Mouse (Mus musculus) midbrain, embryonic 14.5 days (tissue): ENCODE results near the gene Rgs8. TPM values are rescaled to one million over a fixed set of nuclear protein-coding genes. Genes with fewer than 3 reads are reported as not detected.
A peak's percentile ranks its signal among the peaks of the same experiment; 100 is the strongest.

ENCODE experiments used
- ATAC-seq: fragments of 200-750 bp; cut with Nextera tagmentation; 2 replicates; pipeline ENCODE4 v1.8.0; 2017; ENCODE audit warnings: moderate number of reproducible peaks, moderate library complexity; ENCODE audit not compliant: low FRiP score, low TSS enrichment
- DNase-seq: peaks from one replicate; pipeline ENCODE4 v3.0.0-alpha.2; 2015
- H3K27ac ChIP-seq: fragments of 300-500 bp; sonication (generic); replicated peaks from 2 replicates; pipeline ENCODE4 v1.5.1; 2014; ENCODE audit warnings: mild to moderate bottlenecking, low read depth, low read length, moderate library complexity
- H3K27me3 ChIP-seq: fragments of 300-500 bp; sonication (generic); 2 replicates; pipeline ENCODE4 v1.6.1; 2014; ENCODE audit warnings: low read length, control low read depth, mixed read lengths; ENCODE audit not compliant: control insufficient read depth, insufficient read depth
- H3K36me3 ChIP-seq: fragments of 300-500 bp; sonication (generic); 2 replicates; pipeline ENCODE4 v1.6.1; 2014; ENCODE audit warnings: low read length, control low read depth; ENCODE audit not compliant: control insufficient read depth, insufficient read depth
- H3K4me1 ChIP-seq: fragments of 300-500 bp; sonication (generic); 2 replicates; pipeline ENCODE4 v1.6.1; 2014; ENCODE audit warnings: mild to moderate bottlenecking, antibody characterized with exemption, low read length, control low read depth; ENCODE audit not compliant: control insufficient read depth, insufficient read depth
- H3K4me2 ChIP-seq: fragments of 300-500 bp; sonication (generic); 2 replicates; pipeline ENCODE4 v1.6.1; 2014; ENCODE audit warnings: mild to moderate bottlenecking, low read length, moderate library complexity
- H3K4me3 ChIP-seq: fragments of 300-500 bp; sonication (generic); replicated peaks from 2 replicates; pipeline ENCODE4 v1.5.1; 2014; ENCODE audit warnings: low read depth, low read length
- H3K9ac ChIP-seq: fragments of 300-500 bp; sonication (generic); replicated peaks from 2 replicates; pipeline ENCODE4 v1.6.1; 2014; ENCODE audit warnings: mild to moderate bottlenecking, low read length, moderate library complexity
- H3K9me3 ChIP-seq: fragments of 300-500 bp; sonication (generic); 2 replicates; pipeline ENCODE4 v1.6.1; 2016; ENCODE audit warnings: low read length, control low read depth, mixed read lengths; ENCODE audit not compliant: control insufficient read depth
- WGBS: fragments of 180-500 bp; shearing (Covaris S2); extraction: QIAGEN DNeasy Blood & Tissue Kit; methylation state at CpG from one replicate; pipeline ENCODE4 v1.1.7; 2014; 5-methylcytosine and 5-hydroxymethylcytosine counted together
- polyA plus RNA-seq: library from polyadenylated mRNA; unstranded; fragments of >200 nt; fragmentation: Nextera tagmentation; extraction: Ambion mirVana; gene quantifications from 2 replicates; pipeline ENCODE4 v1.2.1, GENCODE M21; 2014

Rgs8 gene
- polyA plus RNA-seq, 1 experiment from 2014 or later, result 30.4 TPM

DNA sequence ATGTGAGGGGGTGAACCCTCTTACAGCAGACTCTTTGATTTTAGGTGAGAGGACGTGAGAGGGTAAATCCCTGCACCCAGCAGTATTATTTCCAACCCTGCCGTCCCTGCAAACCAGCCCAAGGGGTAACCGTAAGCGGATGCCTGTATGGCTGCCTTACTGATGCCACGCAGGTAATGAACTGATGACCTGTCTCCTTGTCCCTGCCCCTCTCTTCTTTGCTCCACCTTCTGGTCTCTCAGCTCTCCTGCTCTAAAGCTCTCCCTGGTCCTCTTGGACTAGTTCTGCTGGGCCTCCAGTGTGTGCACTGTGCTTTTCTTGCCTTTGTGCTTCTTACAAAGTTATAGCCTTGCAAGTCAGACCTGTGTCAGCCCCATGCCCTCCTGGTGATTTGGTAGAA lies 15.0 kb downstream of the Rgs8 start:
- ATAC-seq, result no peak
- peaks cover 52% of the 10 kb centered on the region for H3K4me1 ChIP-seq
- 79% methylated on average over 5 of the region's 5 CpGs for WGBS
- H3K4me2 ChIP-seq, result peak overlapping the region; percentile 45
- DNase-seq, result no peak
- H3K27ac ChIP-seq, result no peak overlapping the region
- H3K9me3 ChIP-seq, result no peaks in the 10 kb centered on the region
- H3K9ac ChIP-seq, result no peak overlapping the region
- H3K27me3 ChIP-seq, result no peaks in the 10 kb centered on the region
- H3K4me3 ChIP-seq, result no peak overlapping the region
- H3K36me3 ChIP-seq, result no peaks in the 10 kb centered on the region

DNA sequence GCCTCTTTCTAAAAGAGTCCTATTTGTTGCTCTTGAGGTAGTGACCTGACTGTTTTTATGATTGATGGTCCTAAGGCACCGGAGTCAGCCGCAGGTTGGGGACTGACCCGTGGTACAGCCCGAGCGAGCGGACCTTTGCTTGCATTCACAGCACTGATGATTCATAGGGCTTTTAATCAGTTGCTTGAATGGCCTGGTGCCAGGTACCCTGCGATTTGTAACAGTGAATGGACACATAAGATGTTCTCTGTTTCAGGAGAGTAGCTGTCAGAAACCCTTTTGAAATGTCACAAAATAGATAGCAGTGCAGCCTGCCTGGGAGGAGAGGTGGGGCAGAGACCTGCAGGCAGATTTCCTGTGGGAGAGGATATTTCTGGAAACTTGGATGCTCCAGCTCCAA lies 16.3 kb downstream of the Rgs8 start:
- WGBS, result 61% methylated on average over 7 of the region's 7 CpGs
- H3K27ac ChIP-seq, result peak overlapping the region; percentile 38; the same call in 1 of the 2 replicates
- peak overlapping the region; percentile 0; the same call in 1 of the 2 replicates for H3K4me2 ChIP-seq
- no peak for ATAC-seq
- no peaks in the 10 kb centered on the region for H3K27me3 ChIP-seq
- H3K4me3 ChIP-seq, result no peak overlapping the region
- H3K36me3 ChIP-seq, result no peaks in the 10 kb centered on the region
- H3K4me1 ChIP-seq, result peaks cover 50% of the 10 kb centered on the region
- peak; percentile 32 for DNase-seq
- H3K9ac ChIP-seq, result 0 out of 2 replicates have a peak overlapping the region, but pooled peaks have one; percentile 6
- no peaks in the 10 kb centered on the region for H3K9me3 ChIP-seq

- DNase-seq (no peak), ATAC-seq (no peak)
- Histone ChIP-seq H3K4me1 (peaks cover 44% of the 10 kb centered on the region), H3K4me3 (no peak overlapping the region), H3K27me3 (no peaks in the 10 kb centered on the region), H3K36me3 (no peaks in the 10 kb centered on the region), H3K4me2 (no peak overlapping the region), H3K9me3 (no peaks in the 10 kb centered on the region), H3K9ac (no peak overlapping the region), H3K27ac (peak overlapping the region; percentile 38; the same call in 1 of the 2 replicates)
- WGBS, result 44% methylated on average over 3 of the region's 3 CpGs
These were observed 16.9 kb downstream of the Rgs8 start for GRCm38 (mm10) chr1:153669728-153670127.

DNA sequence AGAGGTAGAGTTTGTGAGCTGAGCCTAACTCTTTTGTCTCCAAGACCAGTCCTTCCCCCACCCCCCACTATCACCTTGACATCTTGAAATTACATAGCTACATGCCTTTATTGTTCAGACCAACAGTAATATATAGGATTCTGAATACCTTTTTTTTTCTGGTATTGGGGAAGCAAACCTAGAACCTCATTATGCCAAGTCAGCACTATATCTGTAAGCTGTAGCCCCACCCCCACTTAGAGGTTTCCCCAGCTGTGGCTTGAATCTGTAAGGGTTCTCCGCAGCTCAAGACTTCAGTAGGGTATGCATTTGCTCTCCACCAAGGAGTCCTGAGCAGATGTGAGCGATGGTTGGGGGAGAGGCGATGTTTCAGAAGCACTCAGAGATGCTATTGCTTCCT lies 18.5 kb downstream of the Rgs8 start:
- no peaks in the 10 kb centered on the region for H3K27me3 ChIP-seq
- no peak overlapping the region for H3K4me3 ChIP-seq
- no peak for ATAC-seq
- no peak for DNase-seq
- H3K9me3 ChIP-seq, result no peaks in the 10 kb centered on the region
- H3K36me3 ChIP-seq, result no peaks in the 10 kb centered on the region
- peaks cover 28% of the 10 kb centered on the region for H3K4me1 ChIP-seq
- 89% methylated on average over 3 of the region's 3 CpGs for WGBS
- no peak overlapping the region for H3K4me2 ChIP-seq
- H3K27ac ChIP-seq, result no peak overlapping the region
- no peak overlapping the region for H3K9ac ChIP-seq

DNA sequence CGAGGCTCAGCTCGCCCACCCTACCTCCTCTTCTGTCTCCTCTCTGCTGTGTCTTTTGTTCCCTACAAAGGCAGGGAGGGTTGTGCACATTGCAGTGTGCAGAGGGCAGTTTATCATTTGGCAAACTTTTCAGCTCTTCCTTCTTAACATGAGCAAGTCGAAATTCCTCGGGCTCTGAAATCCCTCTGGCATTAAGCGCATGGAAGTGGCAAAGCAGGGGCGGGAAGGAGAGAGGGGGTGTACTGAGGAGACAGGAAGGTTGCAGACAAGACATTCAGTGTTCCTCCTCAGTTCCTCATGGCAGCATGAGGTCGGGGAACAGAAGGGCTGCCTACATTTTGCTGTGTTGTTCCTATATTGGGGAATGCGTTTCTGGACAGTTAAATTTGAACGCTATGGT lies 19.9 kb downstream of the Rgs8 start:
- H3K4me2 ChIP-seq, result no peak overlapping the region
- no peaks in the 10 kb centered on the region for H3K27me3 ChIP-seq
- H3K27ac ChIP-seq, result no peak overlapping the region
- no peaks in the 10 kb centered on the region for H3K9me3 ChIP-seq
- H3K4me3 ChIP-seq, result no peak overlapping the region
- no peak overlapping the region for H3K9ac ChIP-seq
- H3K4me1 ChIP-seq, result peaks cover 15% of the 10 kb centered on the region
- ATAC-seq, result no peak
- no peak for DNase-seq
- WGBS, result 57% methylated on average over 9 of the region's 9 CpGs
- no peaks in the 10 kb centered on the region for H3K36me3 ChIP-seq

- H3K4me3 ChIP-seq, result no peak overlapping the region
- no peak for DNase-seq
- WGBS, result 90% methylated on average over 12 of the region's 12 CpGs
These were observed 21.1 kb downstream of the Rgs8 start for GRCm38 (mm10) chr1:153673900-153674299.

GRCm38 (mm10) chr1:153675591-153675990 lies 22.8 kb downstream of the Rgs8 start:
- Histone ChIP-seq H3K27ac (no peak overlapping the region), H3K4me2 (no peak overlapping the region), H3K9me3 (no peaks in the 10 kb centered on the region), H3K9ac (no peak overlapping the region), H3K36me3 (no peaks in the 10 kb centered on the region), H3K4me1 (peaks cover 11% of the 10 kb centered on the region), H3K27me3 (no peaks in the 10 kb centered on the region), H3K4me3 (no peak overlapping the region)
- WGBS, result 80% methylated on average over 4 of the region's 4 CpGs
- no peak for DNase-seq
- no peak for ATAC-seq

More at GRCm38 (mm10) chr1:153673900-153674299, 21.1 kb downstream of the Rgs8 start:
- Histone ChIP-seq H3K9ac (no peak overlapping the region), H3K36me3 (no peaks in the 10 kb centered on the region), H3K4me1 (peaks cover 13% of the 10 kb centered on the region), H3K4me2 (no peak overlapping the region), H3K27me3 (no peaks in the 10 kb centered on the region), H3K9me3 (no peaks in the 10 kb centered on the region), H3K27ac (no peak overlapping the region)
- no peak for ATAC-seq

GRCm38 (mm10) chr1:153677635-153678034 lies 24.8 kb downstream of the Rgs8 start:
- whole genome bisulfite sequencing, result 56% methylated on average over 6 of the region's 6 CpGs
- ATAC-seq, result no peak
- H3K9me3 ChIP-seq, result no peaks in the 10 kb centered on the region
- H3K36me3 ChIP-seq, result no peaks in the 10 kb centered on the region
- peaks cover 11% of the 10 kb centered on the region for H3K4me1 ChIP-seq
- H3K27me3 ChIP-seq, result no peaks in the 10 kb centered on the region
- H3K4me2 ChIP-seq, result no peak overlapping the region
- no peak for DNase-seq
- H3K9ac ChIP-seq, result no peak overlapping the region
- H3K27ac ChIP-seq, result no peak overlapping the region
- no peak overlapping the region for H3K4me3 ChIP-seq

DNA sequence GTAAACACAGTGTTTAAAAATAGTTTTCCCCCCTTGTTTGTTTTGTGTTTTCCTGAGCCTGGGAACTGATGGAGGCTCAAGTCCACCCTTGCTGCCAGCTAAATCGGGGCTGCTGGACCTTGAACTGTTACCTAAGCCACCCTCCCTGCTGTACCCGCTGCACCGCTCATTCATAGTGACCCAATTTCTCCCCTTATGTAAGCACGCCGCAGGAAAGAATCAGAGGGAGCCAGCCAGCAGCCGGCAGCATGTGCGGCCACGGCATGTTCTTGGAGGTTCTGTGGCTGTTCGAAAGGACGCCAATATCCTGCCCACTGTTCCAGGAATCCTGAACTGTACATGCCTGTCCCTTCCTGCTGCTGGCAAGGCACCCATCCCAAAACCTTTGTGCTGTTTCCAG lies 26.3 kb downstream of the Rgs8 start:
- Histone ChIP-seq H3K27ac (no peak overlapping the region), H3K4me3 (no peak overlapping the region), H3K9me3 (no peaks in the 10 kb centered on the region), H3K36me3 (no peaks in the 10 kb centered on the region), H3K9ac (no peak overlapping the region), H3K4me1 (peaks cover 11% of the 10 kb centered on the region), H3K27me3 (no peaks in the 10 kb centered on the region), H3K4me2 (no peak overlapping the region)
- DNase-seq, result no peak
- WGBS, result 47% methylated on average over 10 of the region's 10 CpGs
- no peak for ATAC-seq
